Mouse (Mus musculus) granulocyte monocyte progenitor cell, adult 5-6 weeks (primary cell): ENCODE results near the gene Cd47. TPM values are rescaled to one million over a fixed set of nuclear protein-coding genes. Genes with fewer than 3 reads are reported as not detected.

ENCODE experiments used
- ATAC-seq: replicated peaks from 2 replicates; pipeline ENCODE4 v1.8.0; 2016; ENCODE audit warnings: mild to moderate bottlenecking, moderate TSS enrichment, inconsistent platforms; ENCODE audit not compliant: poor library complexity, severe bottlenecking
- total RNA-seq, 2 experiments: library from RNA; stranded (forward) in 1 of 2; stranded (reverse) in 1 of 2; fragments of 200-712, 200-1000 nt in 1 of 2; fragments of >200 nt in 1 of 2; fragmentation: Nextera tagmentation in 1 of 2; gene quantifications; 2 replicates each; pipeline ENCODE4 v1.2.3; 2014 to 2017

Cd47 gene
- total RNA-seq, 2 experiments from 2014 or later = 269 to 334 TPM

GRCm38 (mm10) chr16:49904248-49904930 is 104.1 kb downstream of the Cd47 start:
- peak; percentile 24; the same call in 1 of the 2 replicates for ATAC-seq

- no peak for ATAC-seq
Measured at GRCm38 (mm10) chr16:49905041-49905440, 104.7 kb downstream of the Cd47 start.

GRCm38 (mm10) chr16:49905601-49906001 is 105.3 kb downstream of the Cd47 start:
- ATAC-seq = no peak

GRCm38 (mm10) chr16:49906066-49906465 is 105.7 kb downstream of the Cd47 start:
- no peak for ATAC-seq

- ATAC-seq = no peak
Measured at GRCm38 (mm10) chr16:49906940-49907339, 106.6 kb downstream of the Cd47 start.

- peak; percentile 80 for ATAC-seq
Measured at GRCm38 (mm10) chr16:49907356-49907755, 107.0 kb downstream of the Cd47 start.

- no peak for ATAC-seq
Measured at GRCm38 (mm10) chr16:49909536-49909935, 109.2 kb downstream of the Cd47 start.

GRCm38 (mm10) chr16:49914094-49914493 is 113.8 kb downstream of the Cd47 start:
- ATAC-seq = no peak

- peak; percentile 15; the same call in 1 of the 2 replicates for ATAC-seq
Measured at GRCm38 (mm10) chr16:49915532-49916476, 115.5 kb downstream of the Cd47 start.

GRCm38 (mm10) chr16:49920191-49920590 is 119.9 kb downstream of the Cd47 start:
- ATAC-seq = no peak

- no peak for ATAC-seq
Measured at GRCm38 (mm10) chr16:49921677-49922076, 121.3 kb downstream of the Cd47 start.

GRCm38 (mm10) chr16:49922098-49922497 is 121.8 kb downstream of the Cd47 start:
- no peak for ATAC-seq

GRCm38 (mm10) chr16:49923720-49924119 is 123.4 kb downstream of the Cd47 start:
- no peak for ATAC-seq

- ATAC-seq = no peak
Measured at GRCm38 (mm10) chr16:49924941-49925340, 124.6 kb downstream of the Cd47 start.

GRCm38 (mm10) chr16:49933274-49933673 is 132.9 kb downstream of the Cd47 start:
- ATAC-seq = no peak

GRCm38 (mm10) chr16:49936008-49936443 is 135.7 kb downstream of the Cd47 start:
- ATAC-seq = no peak

GRCm38 (mm10) chr16:49936793-49937192 is 136.5 kb downstream of the Cd47 start:
- no peak for ATAC-seq

GRCm38 (mm10) chr16:49937218-49938165 is 137.2 kb downstream of the Cd47 start:
- ATAC-seq = no peak

GRCm38 (mm10) chr16:49938483-49939301 is 138.4 kb downstream of the Cd47 start:
- no peak for ATAC-seq
